Mouse (Mus musculus): ENCODE results near the gene Pik3cd. TPM values are rescaled to one million over a fixed set of nuclear protein-coding genes. Genes with fewer than 3 reads are reported as not detected.
"Not testable (repeated sequence)": the region's sequence is repeated elsewhere in the genome, so short reads cannot be mapped to it uniquely, and the experiment has no call there.

Pik3cd gene
- 10 to 100 TPM; 23.2 to 24.2 TPM for total RNA-seq (2021)

- DNase-seq (ENCODE audit: low spot score in 2 of 2): no peak
- intact Hi-C loops (cut with DNase I): no loop called here
Observed at GRCm38 (mm10) chr4:149702210-149702979, at the start of gene Pik3cd. Gene Pik3cd, minus strand, starts transcription at chr4:149702571.

- no peak for DNase-seq (ENCODE audit: low spot score in 2 of 2)
- intact Hi-C loops (cut with DNase I): loop anchor here (5.0 kb wide), 2 partner anchors 47 to 207 kb away; partner anchors contain the start of gene Spsb1
Observed at GRCm38 (mm10) chr4:149750671-149751070, 48.3 kb upstream of the Pik3cd start.

DNA sequence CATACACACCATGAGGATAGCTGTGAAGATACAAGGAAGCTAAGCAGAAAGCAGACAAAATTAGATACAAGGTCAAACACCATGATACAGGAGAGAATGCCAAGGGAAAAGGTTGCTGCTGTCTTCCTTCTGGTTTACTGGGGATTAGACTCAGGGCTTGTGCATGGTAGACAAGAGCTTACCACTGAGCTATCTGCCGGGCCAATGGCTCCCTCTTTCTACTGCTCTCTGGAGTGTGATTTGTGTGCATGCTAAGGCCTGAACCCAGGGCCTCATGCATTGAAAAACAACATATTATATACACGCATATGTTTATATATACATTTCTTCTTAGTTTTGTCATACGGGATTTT is 47.3 kb upstream of the Pik3cd start:
- not testable (repeated sequence) for DNase-seq (ENCODE audit: low spot score in 2 of 2)
- intact Hi-C loops (cut with DNase I): loop anchor here (5.0 kb wide), 2 partner anchors 48 to 208 kb away; partner anchors contain the start of gene Spsb1

DNA sequence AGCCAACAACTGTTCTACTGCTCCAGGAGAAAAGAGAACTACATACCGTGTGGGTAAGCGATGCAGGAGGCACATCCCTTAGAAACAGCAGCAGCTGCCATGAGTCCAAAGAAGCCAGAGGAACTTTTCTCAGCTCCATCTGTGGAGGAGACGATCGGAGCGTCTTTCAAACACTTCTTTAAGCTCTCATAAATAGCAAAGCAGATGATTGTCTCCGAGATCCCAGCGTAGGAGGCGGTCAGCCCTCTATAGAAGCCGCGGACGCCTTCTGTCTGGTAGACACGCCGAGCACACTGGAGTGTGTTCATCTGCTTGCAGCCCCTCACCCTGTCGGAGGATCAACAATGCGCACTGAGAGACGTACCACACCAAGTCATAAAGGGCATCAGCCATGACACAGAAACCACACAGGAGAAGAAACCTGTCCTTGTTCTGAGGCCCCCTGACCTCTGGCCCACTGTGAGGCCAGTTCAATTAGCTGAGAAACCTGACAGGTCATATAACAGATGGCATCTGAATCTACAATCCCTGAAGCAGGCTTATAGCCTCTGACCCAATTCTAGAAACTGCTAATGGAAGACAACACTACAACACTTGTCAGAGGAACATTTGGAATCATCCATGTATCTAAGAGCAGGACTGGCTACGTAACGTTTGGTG is 46.8 kb upstream of the Pik3cd start:
- DNase-seq (ENCODE audit: low spot score in 2 of 2): no peak
- intact Hi-C loops (cut with DNase I): no loop called here

- intact Hi-C loops (cut with DNase I): no loop called here
Observed at GRCm38 (mm10) chr4:149744119-149744518, 41.7 kb upstream of the Pik3cd start.

GRCm38 (mm10) chr4:149742011-149742530 is 39.7 kb upstream of the Pik3cd start:
- intact Hi-C loops (cut with DNase I): no loop called here
- DNase-seq (ENCODE audit: low spot score in 2 of 2): no peak

More at GRCm38 (mm10) chr4:149744119-149744518, 41.7 kb upstream of the Pik3cd start:
- no peak for DNase-seq (ENCODE audit: low spot score in 2 of 2)

GRCm38 (mm10) chr4:149740301-149740700 is 37.9 kb upstream of the Pik3cd start:
- DNase-seq (ENCODE audit: low spot score in 2 of 2): no peak
- intact Hi-C loops (cut with DNase I): no loop called here

DNA sequence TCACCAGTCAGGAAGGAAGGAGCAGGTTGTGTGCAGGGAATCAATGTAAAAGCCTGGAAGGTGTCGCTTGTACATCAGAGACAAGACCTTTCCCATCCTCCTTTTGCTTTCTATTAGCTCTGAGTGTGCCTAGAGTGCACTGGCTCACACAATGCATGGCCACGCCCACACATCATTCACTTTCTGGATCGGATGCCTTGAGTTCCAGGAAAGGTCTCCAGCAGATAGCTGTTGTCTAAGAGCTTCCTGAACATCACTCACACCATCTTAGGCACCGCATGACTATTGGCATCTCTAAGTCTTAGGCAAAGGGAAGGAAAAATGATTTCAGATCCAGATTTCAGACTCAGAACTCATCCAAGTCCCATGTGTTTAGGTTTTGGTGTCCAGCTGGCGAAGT is 37.1 kb upstream of the Pik3cd start:
- no peak for DNase-seq (ENCODE audit: low spot score in 2 of 2)
- intact Hi-C loops (cut with DNase I): no loop called here

DNA sequence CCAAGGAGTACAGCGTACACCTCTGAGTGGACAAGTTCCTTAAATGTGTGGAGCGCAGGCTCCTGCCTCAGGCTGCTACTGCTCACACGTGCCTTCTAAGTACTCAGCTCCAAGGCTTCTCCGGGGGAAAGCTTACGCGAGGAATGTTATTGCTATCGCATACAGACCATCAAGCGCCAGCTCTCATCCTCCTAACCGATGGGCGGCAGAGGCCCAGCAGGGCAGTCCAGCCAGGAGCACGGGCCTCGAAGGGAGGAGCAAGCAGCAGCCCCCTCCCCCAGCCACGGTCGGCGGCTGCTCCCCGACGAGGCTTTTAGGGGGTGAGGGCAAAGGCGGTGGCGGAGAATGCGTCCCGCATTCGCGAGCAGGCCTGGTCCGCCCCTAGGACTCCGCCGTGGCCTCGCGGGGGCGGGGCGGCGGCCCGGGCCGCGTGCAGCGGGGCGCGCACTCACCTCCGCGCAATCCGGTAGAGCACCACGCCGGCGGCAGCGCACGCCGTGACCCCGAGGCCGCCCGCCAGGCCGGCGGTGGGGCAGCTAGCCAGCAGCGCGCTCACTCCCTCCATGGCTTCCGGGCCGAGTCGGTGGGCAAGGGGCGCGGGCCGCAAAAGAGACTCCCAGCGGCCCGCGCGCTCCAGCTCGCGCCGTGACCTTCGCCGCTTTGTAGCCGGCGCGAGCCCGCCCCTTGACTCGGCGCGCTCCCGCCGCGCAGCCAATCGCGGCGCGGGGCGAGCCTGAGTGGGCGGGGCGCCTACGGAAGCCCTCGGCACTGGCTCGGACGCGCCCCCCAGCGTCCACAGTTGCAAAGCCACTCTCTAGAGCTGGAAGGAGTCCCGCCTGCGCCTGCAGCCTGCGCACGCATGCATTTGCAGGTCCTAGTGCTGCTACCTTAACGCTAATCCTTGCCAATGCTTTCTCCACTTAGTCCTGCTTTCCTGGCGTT is 35.3 kb upstream of the Pik3cd start, which contains the start of gene Tmem201:
Gene Tmem201, minus strand, starts transcription at position 662 of the 942 bp plus-strand sequence.
- peak; percentile 92 to 96 for DNase-seq (ENCODE audit: low spot score in 2 of 2)
- intact Hi-C loops (cut with DNase I): no loop called here

DNA sequence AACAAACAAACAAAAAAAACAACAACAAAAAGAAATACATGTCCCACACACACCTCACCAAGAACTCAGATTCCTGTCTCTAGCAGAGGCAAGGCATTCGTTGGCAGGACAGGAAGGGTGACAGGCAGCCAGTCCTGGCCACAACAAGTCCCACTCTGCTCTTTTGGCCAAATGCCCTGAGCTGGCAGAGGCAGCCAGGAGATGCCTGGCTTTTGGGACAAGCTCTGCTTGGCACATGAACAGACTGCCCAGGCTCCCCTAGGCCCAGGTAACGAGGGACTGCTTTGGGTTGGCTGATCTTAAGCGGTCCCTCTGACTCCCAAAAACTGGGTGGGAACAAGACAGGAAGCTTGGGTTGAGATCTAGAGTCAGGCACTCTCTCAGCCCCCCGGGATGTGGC is 34.2 kb upstream of the Pik3cd start:
- intact Hi-C loops (cut with DNase I): no loop called here
- no peak for DNase-seq (ENCODE audit: low spot score in 2 of 2)

GRCm38 (mm10) chr4:149735624-149736250 is 33.4 kb upstream of the Pik3cd start:
- no peak for DNase-seq (ENCODE audit: low spot score in 2 of 2)
- intact Hi-C loops (cut with DNase I): no loop called here

- intact Hi-C loops (cut with DNase I): no loop called here
- DNase-seq (ENCODE audit: low spot score in 2 of 2): no peak
Observed at GRCm38 (mm10) chr4:149734730-149735475, 32.5 kb upstream of the Pik3cd start.

DNA sequence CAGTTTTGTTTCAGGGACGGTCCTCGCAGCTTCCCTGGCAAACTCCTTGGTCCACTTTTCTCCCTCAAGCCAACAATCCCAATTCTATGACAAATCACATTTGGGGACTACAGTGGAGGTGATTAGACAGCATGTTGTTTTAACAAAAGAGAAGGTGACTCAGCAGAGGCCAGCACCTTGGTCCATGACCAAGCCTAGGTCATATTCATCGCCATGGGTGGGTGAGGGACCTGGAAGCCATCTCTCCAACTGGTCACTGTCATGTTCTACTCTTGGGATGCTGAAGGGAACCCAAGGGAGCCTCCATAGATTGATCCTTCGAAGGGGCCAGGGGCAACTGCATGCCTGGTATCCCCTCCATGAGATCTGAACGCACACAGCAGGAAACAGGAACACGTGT is 31.9 kb upstream of the Pik3cd start:
- no peak for DNase-seq (ENCODE audit: low spot score in 2 of 2)
- intact Hi-C loops (cut with DNase I): no loop called here

- peak; percentile 59 to 66 for DNase-seq (ENCODE audit: low spot score in 2 of 2)
- intact Hi-C loops (cut with DNase I): no loop called here
Observed at GRCm38 (mm10) chr4:149733748-149734147, 31.4 kb upstream of the Pik3cd start.

GRCm38 (mm10) chr4:149732800-149733199 is 30.4 kb upstream of the Pik3cd start:
- no peak for DNase-seq (ENCODE audit: low spot score in 2 of 2)
- intact Hi-C loops (cut with DNase I): no loop called here

GRCm38 (mm10) chr4:149732313-149732712 is 29.9 kb upstream of the Pik3cd start:
- intact Hi-C loops (cut with DNase I): no loop called here
- DNase-seq (ENCODE audit: low spot score in 2 of 2): no peak

- intact Hi-C loops (cut with DNase I): no loop called here
- no peak for DNase-seq (ENCODE audit: low spot score in 2 of 2)
Observed at GRCm38 (mm10) chr4:149730827-149731226, 28.5 kb upstream of the Pik3cd start.

DNA sequence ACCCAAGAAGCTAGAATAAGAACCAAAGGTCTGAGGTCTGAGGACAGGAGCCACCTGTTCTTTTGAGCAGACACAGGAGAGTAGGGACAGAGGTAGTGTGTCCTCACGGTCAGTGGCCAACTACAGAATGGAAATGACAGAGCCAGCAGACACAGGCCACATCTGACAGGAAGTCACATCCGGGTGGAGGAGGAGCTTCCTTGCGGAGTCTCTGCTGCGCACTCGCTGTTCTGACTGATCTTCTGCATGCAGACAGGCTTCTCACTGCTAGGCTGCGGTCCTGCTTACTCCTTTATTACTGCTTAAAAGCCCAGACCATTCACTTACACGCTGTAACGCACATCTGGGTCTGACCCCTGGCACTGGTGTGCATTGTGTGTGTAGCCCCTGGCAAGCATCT is 26.4 kb upstream of the Pik3cd start:
- intact Hi-C loops (cut with DNase I): no loop called here
- DNase-seq (ENCODE audit: low spot score in 2 of 2): no peak

GRCm38 (mm10) chr4:149727636-149728035 is 25.3 kb upstream of the Pik3cd start:
- intact Hi-C loops (cut with DNase I): no loop called here
- DNase-seq (ENCODE audit: low spot score in 2 of 2): no peak
